Mouse (Mus musculus): Measurements from ENCODE around the gene Pidd1. TPM values are rescaled to one million over a fixed set of nuclear protein-coding genes. Genes with fewer than 3 reads are reported as not detected.

The Pidd1 gene
- polyA plus RNA-seq (2012; rRNA removed): 5.5 and 5.6 TPM in 2 replicates

DNA sequence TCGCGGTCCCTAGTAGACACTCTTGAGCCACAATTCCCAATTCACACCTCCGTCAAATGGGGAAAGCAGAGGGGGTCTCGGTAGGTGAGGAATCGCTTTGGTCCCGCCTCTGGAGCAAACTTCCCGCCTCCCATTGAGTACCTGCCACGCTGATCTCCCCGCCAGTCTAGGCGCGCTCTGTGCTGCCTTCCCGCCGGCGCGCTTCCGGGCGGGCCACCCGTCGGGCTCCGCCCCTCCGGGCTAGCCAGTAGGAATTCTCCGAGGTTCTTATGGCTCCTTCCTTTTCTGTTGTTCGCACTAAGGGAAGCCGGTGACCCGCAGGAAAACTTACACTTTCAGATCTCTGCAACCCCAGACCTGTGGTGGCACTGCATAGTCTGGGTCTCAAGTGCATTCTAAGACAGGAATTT, at the start of gene Pidd1:
Pidd1 (minus strand) TSS at position 198 of the 410 bp plus-strand sequence.
- H3K4me1 ChIP-seq (ENCODE audit: control insufficient read depth, insufficient read depth, low read length): peaks cover 12% of the 10 kb centered on the region
- no peak for TF ChIP-seq POLR2A (IDR thresholded peaks at IDR 0.05; ENCODE audit: control insufficient read depth, low read depth, low read length)
- no peak for TF ChIP-seq CTCF (IDR thresholded peaks at IDR 0.05; ENCODE audit: control insufficient read depth, insufficient read depth, insufficient replicate concordance, low read depth, low read length)
- H3K36me3 ChIP-seq (ENCODE audit: control insufficient read depth, insufficient read depth, low read length): no peaks in the 10 kb centered on the region
- H3K27me3 ChIP-seq (ENCODE audit: control insufficient read depth, insufficient read depth, low read length): no peaks in the 10 kb centered on the region
- peak within 1 kb of the TSS; percentile 44 for H3K4me3 ChIP-seq (ENCODE audit: control insufficient read depth, low read depth, low read length)
- no peak within 1 kb of the TSS for H3K27ac ChIP-seq (ENCODE audit: control insufficient read depth, insufficient read depth, low read depth, low read length)

DNA sequence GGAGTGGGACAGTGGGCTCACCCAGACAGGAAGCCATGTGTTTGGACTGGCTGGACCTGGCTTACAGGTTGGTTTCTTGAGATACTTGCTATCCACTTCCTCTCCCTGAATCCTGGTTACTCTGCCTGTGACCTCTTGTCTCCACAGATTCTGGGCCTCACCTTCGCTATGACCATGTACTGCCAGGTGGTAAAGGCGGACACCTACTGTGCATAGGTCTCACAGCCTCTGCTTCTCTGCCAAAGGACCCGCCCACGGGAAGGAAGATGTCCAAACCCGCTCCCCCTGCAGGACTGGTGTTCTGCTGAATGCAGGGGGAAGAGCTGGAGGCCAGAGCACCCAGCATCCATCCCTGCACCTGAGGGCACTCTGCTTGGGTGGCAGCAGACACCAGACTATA, 48.9 kb upstream of the Pidd1 start:
- TF ChIP-seq CTCF (IDR thresholded peaks at IDR 0.05; ENCODE audit: control insufficient read depth, insufficient read depth, insufficient replicate concordance, low read depth, low read length) (no peak), POLR2A (IDR thresholded peaks at IDR 0.05; ENCODE audit: control insufficient read depth, low read depth, low read length) (no peak)
- Histone ChIP-seq H3K27me3 (ENCODE audit: control insufficient read depth, insufficient read depth, low read length) (no peaks in the 10 kb centered on the region), H3K4me1 (ENCODE audit: control insufficient read depth, insufficient read depth, low read length) (no peaks in the 10 kb centered on the region), H3K27ac (ENCODE audit: control insufficient read depth, insufficient read depth, low read depth, low read length) (no peak overlapping the region), H3K4me3 (ENCODE audit: control insufficient read depth, low read depth, low read length) (no peak overlapping the region), H3K36me3 (ENCODE audit: control insufficient read depth, insufficient read depth, low read length) (no peaks in the 10 kb centered on the region)

DNA sequence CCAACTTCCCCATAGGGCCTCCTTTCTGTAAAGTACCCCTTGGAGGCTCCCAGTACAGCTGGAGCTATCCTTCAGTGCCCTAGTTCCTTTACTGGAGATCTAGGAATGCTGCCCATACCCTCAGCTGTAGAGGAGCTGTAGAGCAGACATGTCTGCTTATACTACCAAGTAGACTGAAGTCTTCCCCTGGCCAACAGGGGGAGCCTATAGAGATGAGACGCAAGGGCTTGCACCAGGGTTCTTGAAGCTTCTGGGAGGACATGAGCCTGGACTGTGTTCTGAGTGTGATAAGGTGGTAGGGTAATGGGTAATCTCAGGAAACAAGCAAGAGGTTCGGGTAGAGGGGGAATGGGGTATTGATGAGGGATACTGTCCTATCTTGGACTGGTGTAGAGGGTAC, 47.3 kb upstream of the Pidd1 start:
- Histone ChIP-seq H3K4me3 (ENCODE audit: control insufficient read depth, low read depth, low read length) (no peak overlapping the region), H3K36me3 (ENCODE audit: control insufficient read depth, insufficient read depth, low read length) (no peaks in the 10 kb centered on the region), H3K27me3 (ENCODE audit: control insufficient read depth, insufficient read depth, low read length) (no peaks in the 10 kb centered on the region), H3K27ac (ENCODE audit: control insufficient read depth, insufficient read depth, low read depth, low read length) (no peak overlapping the region), H3K4me1 (ENCODE audit: control insufficient read depth, insufficient read depth, low read length) (no peaks in the 10 kb centered on the region)
- TF ChIP-seq CTCF (IDR thresholded peaks at IDR 0.05; ENCODE audit: control insufficient read depth, insufficient read depth, insufficient replicate concordance, low read depth, low read length): no peak
- TF ChIP-seq POLR2A (IDR thresholded peaks at IDR 0.05; ENCODE audit: control insufficient read depth, low read depth, low read length): no peak

- H3K4me1 ChIP-seq (ENCODE audit: control insufficient read depth, insufficient read depth, low read length): peaks cover 7% of the 10 kb centered on the region
- TF ChIP-seq CTCF (IDR thresholded peaks at IDR 0.05; ENCODE audit: control insufficient read depth, insufficient read depth, insufficient replicate concordance, low read depth, low read length) (no peak), POLR2A (IDR thresholded peaks at IDR 0.05; ENCODE audit: control insufficient read depth, low read depth, low read length) (no peak)
- no peak overlapping the region for H3K27ac ChIP-seq (ENCODE audit: control insufficient read depth, insufficient read depth, low read depth, low read length)
- no peak overlapping the region for H3K4me3 ChIP-seq (ENCODE audit: control insufficient read depth, low read depth, low read length)
- no peaks in the 10 kb centered on the region for H3K27me3 ChIP-seq (ENCODE audit: control insufficient read depth, insufficient read depth, low read length)
- no peaks in the 10 kb centered on the region for H3K36me3 ChIP-seq (ENCODE audit: control insufficient read depth, insufficient read depth, low read length)
These were observed 43.3 kb upstream of the Pidd1 start for GRCm38 (mm10) chr7:141487141-141487540.

GRCm38 (mm10) chr7:141486239-141486638, 42.4 kb upstream of the Pidd1 start:
- Histone ChIP-seq H3K27ac (ENCODE audit: control insufficient read depth, insufficient read depth, low read depth, low read length) (no peak overlapping the region), H3K4me1 (ENCODE audit: control insufficient read depth, insufficient read depth, low read length) (peaks cover 13% of the 10 kb centered on the region), H3K36me3 (ENCODE audit: control insufficient read depth, insufficient read depth, low read length) (no peaks in the 10 kb centered on the region), H3K4me3 (ENCODE audit: control insufficient read depth, low read depth, low read length) (no peak overlapping the region), H3K27me3 (ENCODE audit: control insufficient read depth, insufficient read depth, low read length) (no peaks in the 10 kb centered on the region)
- TF ChIP-seq POLR2A (IDR thresholded peaks at IDR 0.05; ENCODE audit: control insufficient read depth, low read depth, low read length): no peak
- no peak for TF ChIP-seq CTCF (IDR thresholded peaks at IDR 0.05; ENCODE audit: control insufficient read depth, insufficient read depth, insufficient replicate concordance, low read depth, low read length)

DNA sequence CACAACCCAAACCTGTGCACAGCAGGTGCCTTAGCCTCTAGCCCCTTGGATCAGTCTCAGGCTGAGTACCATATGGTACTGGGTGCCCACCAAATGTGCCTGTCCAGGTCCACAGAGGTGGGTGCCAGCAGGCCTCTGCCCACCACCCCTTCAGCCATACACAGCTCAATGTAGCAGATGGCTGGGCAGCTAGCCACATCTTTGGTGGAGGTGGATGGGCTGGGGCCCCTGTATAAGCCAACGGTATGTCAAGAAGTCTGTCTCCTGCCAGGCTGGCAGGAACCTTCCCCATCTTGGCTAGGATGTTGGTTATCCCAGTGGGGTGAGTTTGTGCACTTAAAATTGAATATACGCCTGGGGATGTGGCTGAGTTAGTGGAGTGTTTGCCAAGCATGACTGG, 41.8 kb upstream of the Pidd1 start:
- H3K36me3 ChIP-seq (ENCODE audit: control insufficient read depth, insufficient read depth, low read length): no peaks in the 10 kb centered on the region
- no peak overlapping the region for H3K27ac ChIP-seq (ENCODE audit: control insufficient read depth, insufficient read depth, low read depth, low read length)
- no peaks in the 10 kb centered on the region for H3K27me3 ChIP-seq (ENCODE audit: control insufficient read depth, insufficient read depth, low read length)
- H3K4me3 ChIP-seq (ENCODE audit: control insufficient read depth, low read depth, low read length): no peak overlapping the region
- H3K4me1 ChIP-seq (ENCODE audit: control insufficient read depth, insufficient read depth, low read length): peaks cover 16% of the 10 kb centered on the region
- TF ChIP-seq CTCF (IDR thresholded peaks at IDR 0.05; ENCODE audit: control insufficient read depth, insufficient read depth, insufficient replicate concordance, low read depth, low read length): no peak
- no peak for TF ChIP-seq POLR2A (IDR thresholded peaks at IDR 0.05; ENCODE audit: control insufficient read depth, low read depth, low read length)

DNA sequence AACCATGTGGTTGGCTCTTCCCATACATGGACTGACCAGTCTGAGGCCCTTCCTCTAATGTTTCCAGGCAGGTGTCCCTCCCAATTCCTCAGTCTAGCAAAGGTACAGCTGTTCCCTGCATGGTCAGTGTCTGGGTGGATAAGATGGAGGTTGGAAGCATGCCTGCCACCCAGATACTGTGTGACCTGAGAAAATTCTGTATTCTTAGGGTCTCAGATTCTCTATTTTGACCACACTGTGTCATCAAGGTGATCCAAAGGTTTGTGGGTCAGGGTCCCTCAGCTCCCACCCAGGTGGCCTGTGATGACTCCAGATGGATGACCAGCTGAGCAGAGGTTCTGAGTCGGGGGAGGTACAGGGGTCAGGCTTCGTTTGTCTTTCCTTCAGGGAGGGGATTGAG, 41.4 kb upstream of the Pidd1 start:
- Histone ChIP-seq H3K27ac (ENCODE audit: control insufficient read depth, insufficient read depth, low read depth, low read length) (no peak overlapping the region), H3K4me1 (ENCODE audit: control insufficient read depth, insufficient read depth, low read length) (peaks cover 16% of the 10 kb centered on the region), H3K4me3 (ENCODE audit: control insufficient read depth, low read depth, low read length) (no peak overlapping the region), H3K27me3 (ENCODE audit: control insufficient read depth, insufficient read depth, low read length) (no peaks in the 10 kb centered on the region), H3K36me3 (ENCODE audit: control insufficient read depth, insufficient read depth, low read length) (no peaks in the 10 kb centered on the region)
- TF ChIP-seq POLR2A (IDR thresholded peaks at IDR 0.05; ENCODE audit: control insufficient read depth, low read depth, low read length) (no peak), CTCF (IDR thresholded peaks at IDR 0.05; ENCODE audit: control insufficient read depth, insufficient read depth, insufficient replicate concordance, low read depth, low read length) (no peak)

Measured in testis, adult 2 months (tissue).